Mouse (Mus musculus) spleen, adult 2 months (tissue): ENCODE data around the gene Rab42. TPM values are rescaled to one million over a fixed set of nuclear protein-coding genes. Genes with fewer than 3 reads are reported as not detected.

Experiments
- DNase-seq, 2 experiments: peaks; one replicate each; pipeline versions ENCODE4 v3.0.0 to v3.0.0-alpha.2; 2012 to 2021; ENCODE audit warnings: low spot score in 2 of 2, low read depth in 1 of 2
- H3K27ac ChIP-seq: fragments of 200-500 bp; 2 replicates; pipeline ENCODE4 v1.5.1; 2012; ENCODE audit warnings: low read length, inconsistent platforms; ENCODE audit not compliant: insufficient read depth
- H3K27me3 ChIP-seq: fragments of 200-500 bp; 2 replicates; pipeline ENCODE4 v1.6.1; 2012; ENCODE audit warnings: mild to moderate bottlenecking, moderate library complexity, low read length, inconsistent platforms; ENCODE audit not compliant: control insufficient read depth, insufficient read depth
- H3K36me3 ChIP-seq: fragments of 200-500 bp; 2 replicates; pipeline ENCODE4 v1.6.1; 2012; ENCODE audit warnings: mild to moderate bottlenecking, low read length, inconsistent platforms; ENCODE audit not compliant: control insufficient read depth, insufficient read depth
- H3K4me1 ChIP-seq: fragments of 200-500 bp; 2 replicates; pipeline ENCODE4 v1.6.1; 2011; ENCODE audit warnings: inconsistent platforms; ENCODE audit not compliant: control insufficient read depth, insufficient read depth, insufficient read length
- H3K4me3 ChIP-seq: fragments of 200-500 bp; 2 replicates; pipeline ENCODE4 v1.5.1; 2011; ENCODE audit warnings: mild to moderate bottlenecking, inconsistent platforms; ENCODE audit not compliant: insufficient read depth, insufficient read length; ENCODE audit errors: extremely low read depth
- CTCF ChIP-seq: fragments of 200-500 bp; IDR thresholded peaks from 2 replicates; pipeline ENCODE4 v1.5.1; 2011; ENCODE audit warnings: mild to moderate bottlenecking, inconsistent platforms; ENCODE audit not compliant: insufficient read depth, insufficient read length, insufficient replicate concordance; ENCODE audit errors: extremely low read depth
- POLR2A ChIP-seq: fragments of 200-500 bp; IDR thresholded peaks from 2 replicates; pipeline ENCODE4 v1.6.1; 2011; ENCODE audit warnings: low read depth, low read length, inconsistent platforms
- WGBS: fragments of 180-500 bp; shearing (Covaris S2); methylation state at CpG from one replicate; pipeline ENCODE4 v1.1.7; 2018; 5-methylcytosine and 5-hydroxymethylcytosine counted together
- polyA plus RNA-seq: library from polyadenylated mRNA; depleted of rRNA; stranded (reverse); fragments of >200 nt; gene quantifications from 2 replicates; pipeline ENCODE4 v1.2.3, GENCODE M21; 2012

Gene Rab42
- polyA plus RNA-seq, 1 experiment: 1.2 TPM

GRCm38 (mm10) chr4:132315711-132316110 lies 12.5 kb upstream of the Rab42 start:
- TF ChIP-seq CTCF: no peak
- no peak for TF ChIP-seq POLR2A
- H3K27ac ChIP-seq: no peak overlapping the region
- H3K4me1 ChIP-seq: no peaks in the 10 kb centered on the region
- WGBS: 93% methylated on average over 8 of the region's 8 CpGs
- DNase-seq: no peak
- H3K27me3 ChIP-seq: no peaks in the 10 kb centered on the region
- peaks cover 26% of the 10 kb centered on the region for H3K36me3 ChIP-seq
- no peak overlapping the region for H3K4me3 ChIP-seq

GRCm38 (mm10) chr4:132312627-132313026 lies 9.4 kb upstream of the Rab42 start:
- WGBS: 89% methylated on average over 5 of the region's 5 CpGs
- peaks cover 23% of the 10 kb centered on the region for H3K36me3 ChIP-seq
- peaks cover 2% of the 10 kb centered on the region; the same call in 1 of the 2 replicates for H3K4me1 ChIP-seq
- no peak overlapping the region for H3K27ac ChIP-seq
- TF ChIP-seq CTCF (no peak), POLR2A (no peak)
- H3K27me3 ChIP-seq: no peaks in the 10 kb centered on the region
- no peak overlapping the region for H3K4me3 ChIP-seq
- no peak for DNase-seq

DNA sequence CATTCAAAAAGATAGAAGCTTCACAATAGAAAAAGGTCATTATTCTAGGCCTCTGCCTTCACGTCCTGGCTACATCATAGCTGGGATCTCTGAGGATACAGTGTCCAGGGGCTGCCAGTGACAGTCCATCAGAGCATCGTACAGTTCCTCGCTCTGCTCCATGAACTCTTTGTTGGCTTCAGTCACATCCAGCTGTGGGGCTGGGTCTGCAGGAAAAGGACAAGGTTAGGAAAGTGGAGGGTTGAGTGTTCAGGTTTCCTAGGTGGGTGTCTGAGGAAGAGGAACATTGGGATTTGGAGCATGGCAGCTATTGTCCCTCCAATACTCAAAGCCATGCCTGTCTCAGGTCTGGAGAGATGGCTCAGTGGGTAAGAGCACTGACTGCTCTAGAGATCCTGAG lies 8.6 kb upstream of the Rab42 start:
- DNase-seq: no peak
- WGBS: 84% methylated on average over 3 of the region's 3 CpGs
- H3K27me3 ChIP-seq: no peaks in the 10 kb centered on the region
- peaks cover 23% of the 10 kb centered on the region for H3K36me3 ChIP-seq
- H3K4me1 ChIP-seq: peaks cover 2% of the 10 kb centered on the region; the same call in 1 of the 2 replicates
- H3K4me3 ChIP-seq: no peak overlapping the region
- no peak overlapping the region for H3K27ac ChIP-seq
- TF ChIP-seq POLR2A: no peak
- no peak for TF ChIP-seq CTCF

DNA sequence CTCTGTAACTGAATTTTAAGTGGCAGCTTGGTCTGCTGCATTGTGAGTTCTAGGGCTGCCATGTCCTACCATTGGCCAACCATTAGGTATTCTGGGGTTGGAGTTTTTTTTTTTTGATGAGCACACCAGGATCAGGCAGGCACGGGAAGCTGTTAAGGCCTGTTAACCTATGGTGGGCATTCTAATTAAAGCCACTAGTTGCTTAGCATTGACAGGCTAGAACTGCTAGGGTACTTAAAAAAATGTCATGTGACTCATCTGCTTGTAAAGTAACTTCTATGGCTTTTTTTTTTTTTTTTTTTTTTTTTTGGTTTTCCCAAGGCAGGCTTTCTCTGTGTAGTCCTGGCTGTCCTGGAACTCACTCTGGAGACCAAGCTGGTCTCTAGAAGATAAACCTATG lies 8.0 kb upstream of the Rab42 start:
- Histone ChIP-seq H3K4me1 (peaks cover 2% of the 10 kb centered on the region; the same call in 1 of the 2 replicates), H3K27ac (no peak overlapping the region), H3K27me3 (no peaks in the 10 kb centered on the region), H3K4me3 (no peak overlapping the region), H3K36me3 (peaks cover 23% of the 10 kb centered on the region)
- 71% methylated on average over 1 of the region's 1 CpGs for WGBS
- no peak for TF ChIP-seq POLR2A
- TF ChIP-seq CTCF: no peak
- DNase-seq: no peak

GRCm38 (mm10) chr4:132309849-132310472 lies 6.8 kb upstream of the Rab42 start:
- H3K4me3 ChIP-seq: peak overlapping the region; percentile 50
- H3K36me3 ChIP-seq: peaks cover 22% of the 10 kb centered on the region
- H3K27ac ChIP-seq: no peak overlapping the region; the same call in 1 of the 2 replicates
- TF ChIP-seq CTCF: peak; percentile 35; the same call in 1 of the 2 replicates
- TF ChIP-seq POLR2A: no peak
- WGBS: 19% methylated on average over 10 of the region's 10 CpGs
- H3K27me3 ChIP-seq: no peaks in the 10 kb centered on the region
- peak; percentile 57 to 64 for DNase-seq
- peaks cover 2% of the 10 kb centered on the region; the same call in 1 of the 2 replicates for H3K4me1 ChIP-seq

DNA sequence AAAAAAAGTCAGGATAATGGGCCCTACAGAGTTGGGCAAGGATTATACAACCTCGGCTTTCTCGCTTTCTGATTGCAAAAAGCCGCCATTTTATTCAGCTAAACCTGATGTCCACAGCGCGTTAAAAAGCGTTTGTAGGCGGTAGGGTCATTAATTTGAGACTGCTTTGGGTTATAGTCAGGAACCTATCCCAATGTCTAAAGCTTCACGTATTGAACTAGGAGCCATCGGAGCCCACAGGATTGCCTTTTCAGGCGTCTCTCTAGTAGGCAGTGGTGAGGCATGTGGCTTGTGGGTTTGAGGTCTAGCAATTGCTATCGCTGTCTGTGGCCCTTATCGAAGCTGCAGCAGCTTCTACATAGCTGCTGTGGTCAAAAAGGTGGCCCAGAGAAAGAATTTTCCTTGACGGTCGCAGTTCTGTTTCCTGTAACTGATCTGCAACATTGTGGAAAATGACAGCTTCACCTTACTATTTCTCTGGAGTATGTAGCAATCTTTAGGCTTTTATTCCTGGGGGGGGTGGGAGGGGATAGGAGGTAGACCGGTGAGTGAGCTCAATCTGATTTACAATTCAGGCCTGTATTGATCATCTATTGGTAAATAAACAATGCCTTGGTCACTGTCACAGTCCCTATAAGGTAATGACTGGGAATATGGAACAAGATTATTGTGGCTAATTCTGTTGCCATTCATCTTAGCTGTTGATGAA lies 6.1 kb upstream of the Rab42 start:
- H3K27ac ChIP-seq: peak overlapping the region; percentile 87
- peak in 1 of 2 experiments; percentile 17 for DNase-seq
- WGBS: under 1% methylated on average over 15 of the region's 15 CpGs
- H3K4me1 ChIP-seq: peaks cover 2% of the 10 kb centered on the region; the same call in 1 of the 2 replicates
- H3K4me3 ChIP-seq: peak overlapping the region; percentile 100
- peaks cover 22% of the 10 kb centered on the region for H3K36me3 ChIP-seq
- TF ChIP-seq CTCF (no peak), POLR2A (no peak)
- no peaks in the 10 kb centered on the region for H3K27me3 ChIP-seq
